Mouse (Mus musculus) kidney, embryonic 16.5 days (tissue): Measurements from ENCODE around the gene Ado. TPM values are rescaled to one million over a fixed set of nuclear protein-coding genes. Genes with fewer than 3 reads are reported as not detected.

ENCODE experiments used
- ATAC-seq: fragments of 200-750 bp; cut with Nextera tagmentation; 2 replicates; pipeline ENCODE4 v1.8.0; 2017; ENCODE audit warnings: moderate TSS enrichment; ENCODE audit not compliant: low FRiP score, low TSS enrichment
- H3K27ac ChIP-seq: fragments of 300-500 bp; sonication (generic); 2 replicates; pipeline ENCODE4 v1.5.1; 2014; ENCODE audit warnings: low read length
- H3K27me3 ChIP-seq: fragments of 300-500 bp; sonication (generic); 2 replicates; pipeline ENCODE4 v1.6.1; 2014; ENCODE audit warnings: low read length, control low read depth, mixed read lengths; ENCODE audit not compliant: insufficient read depth
- H3K36me3 ChIP-seq: fragments of 300-500 bp; sonication (generic); 2 replicates; pipeline ENCODE4 v1.6.1; 2014; ENCODE audit warnings: low read length, control low read depth, mixed read lengths; ENCODE audit not compliant: insufficient read depth
- H3K4me1 ChIP-seq: fragments of 300-500 bp; sonication (generic); 2 replicates; pipeline ENCODE4 v1.6.1; 2014; ENCODE audit warnings: low read length, control low read depth, mixed read lengths; ENCODE audit not compliant: insufficient read depth
- H3K4me2 ChIP-seq: fragments of 300-500 bp; sonication (generic); replicated peaks from 2 replicates; pipeline ENCODE4 v1.6.1; 2014; ENCODE audit warnings: low read depth, low read length
- H3K4me3 ChIP-seq: fragments of 300-500 bp; sonication (generic); 2 replicates; pipeline ENCODE4 v1.5.1; 2014; ENCODE audit warnings: mild to moderate bottlenecking, low read length
- H3K9ac ChIP-seq: fragments of 300-500 bp; sonication (generic); replicated peaks from 2 replicates; pipeline ENCODE4 v1.6.1; 2014; ENCODE audit warnings: low read length
- H3K9me3 ChIP-seq: fragments of 300-500 bp; sonication (generic); 2 replicates; pipeline ENCODE4 v1.6.1; 2016; ENCODE audit warnings: low read length, control low read depth
- whole genome bisulfite sequencing: fragments of 180-500 bp; shearing (Covaris S2); extraction: QIAGEN DNeasy Blood & Tissue Kit; methylation state at CpG from one replicate; pipeline ENCODE4 v1.1.7; 2014; 5-methylcytosine and 5-hydroxymethylcytosine counted together
- polyA plus RNA-seq: library from polyadenylated mRNA; unstranded; fragments of >200 nt; fragmentation: Nextera tagmentation; extraction: Ambion mirVana; gene quantifications from 2 replicates; pipeline ENCODE4 v1.2.1, GENCODE M21; 2015

The Ado gene
- 73.1 and 74.9 TPM in 2 replicates for polyA plus RNA-seq

DNA sequence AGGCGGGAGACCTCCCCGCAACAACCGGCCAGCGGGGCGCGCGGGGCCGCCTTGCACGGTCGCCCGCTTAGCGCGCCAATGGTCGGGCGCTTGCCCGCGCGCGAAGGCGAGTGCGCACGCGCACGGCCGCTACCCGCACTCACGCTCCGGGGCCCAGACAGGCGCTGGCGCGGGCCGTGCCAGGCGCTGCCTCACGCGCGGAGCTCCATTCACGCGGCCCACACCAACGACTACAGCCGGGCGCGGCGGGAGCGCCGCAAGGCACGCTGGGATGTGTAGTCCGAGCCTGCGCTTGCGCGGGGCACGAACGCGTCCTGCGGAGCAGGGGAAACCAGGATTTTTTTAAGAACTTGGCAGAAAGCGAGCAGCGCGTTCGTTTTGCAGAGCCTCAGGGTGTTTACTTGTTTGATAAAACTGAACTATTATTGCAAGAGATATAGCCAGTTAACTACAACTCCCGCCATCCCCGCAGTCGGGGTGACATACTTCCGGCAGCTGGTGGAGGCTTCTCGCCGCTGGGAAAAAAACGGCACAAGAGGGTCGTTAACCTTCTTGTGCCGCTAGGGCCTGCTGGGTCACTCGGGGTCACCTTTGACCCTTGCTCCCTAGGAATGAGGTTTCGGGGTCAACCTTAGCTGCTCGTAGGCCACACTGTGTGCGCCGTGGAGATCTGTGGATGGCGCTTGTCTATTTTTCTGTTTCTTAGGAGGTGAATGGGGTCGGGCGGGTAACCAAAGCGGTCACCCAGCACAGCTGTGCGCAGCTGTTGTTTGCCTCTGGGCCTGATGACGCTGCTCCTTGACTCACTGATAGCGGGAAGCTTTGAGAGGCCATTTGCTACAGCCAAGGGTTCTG is at the start of gene Ado:
TSS of gene Ado (minus strand) at position 79 of the 855 bp plus-strand sequence.
- under 1% methylated on average over 78 of the region's 79 CpGs for WGBS
- Histone ChIP-seq H3K27ac (peak within 1 kb of the TSS; percentile 97), H3K36me3 (peaks cover 5% of the 10 kb centered on the region; the same call in 1 of the 2 replicates), H3K9me3 (no peaks in the 10 kb centered on the region), H3K4me3 (peak within 1 kb of the TSS; percentile 75), H3K4me2 (peak within 1 kb of the TSS; percentile 94), H3K4me1 (peaks cover 29% of the 10 kb centered on the region), H3K27me3 (no peaks in the 10 kb centered on the region), H3K9ac (peak within 1 kb of the TSS; percentile 97)
- ATAC-seq, result peak; percentile 94

DNA sequence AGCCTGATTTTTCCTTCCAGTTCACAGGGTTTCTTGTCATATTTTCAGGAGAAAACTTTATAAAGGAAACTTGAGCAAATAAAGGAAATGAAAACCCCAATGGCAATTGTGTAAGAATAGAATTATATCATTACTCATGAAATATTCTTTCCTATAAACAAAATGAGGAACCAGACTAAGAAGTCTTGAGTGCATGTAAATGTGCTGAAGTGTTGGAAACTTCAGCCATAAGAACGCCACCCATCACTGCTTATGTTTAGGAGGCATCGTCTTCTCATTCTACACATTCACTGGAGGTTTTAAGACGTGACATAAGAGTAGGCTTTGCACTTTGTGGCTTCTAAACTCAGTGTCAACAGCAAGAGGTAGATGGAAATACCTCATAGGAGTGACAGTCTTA is 46.5 kb upstream of the Ado start:
- no peak overlapping the region for H3K27ac ChIP-seq
- ATAC-seq, result no peak

DNA sequence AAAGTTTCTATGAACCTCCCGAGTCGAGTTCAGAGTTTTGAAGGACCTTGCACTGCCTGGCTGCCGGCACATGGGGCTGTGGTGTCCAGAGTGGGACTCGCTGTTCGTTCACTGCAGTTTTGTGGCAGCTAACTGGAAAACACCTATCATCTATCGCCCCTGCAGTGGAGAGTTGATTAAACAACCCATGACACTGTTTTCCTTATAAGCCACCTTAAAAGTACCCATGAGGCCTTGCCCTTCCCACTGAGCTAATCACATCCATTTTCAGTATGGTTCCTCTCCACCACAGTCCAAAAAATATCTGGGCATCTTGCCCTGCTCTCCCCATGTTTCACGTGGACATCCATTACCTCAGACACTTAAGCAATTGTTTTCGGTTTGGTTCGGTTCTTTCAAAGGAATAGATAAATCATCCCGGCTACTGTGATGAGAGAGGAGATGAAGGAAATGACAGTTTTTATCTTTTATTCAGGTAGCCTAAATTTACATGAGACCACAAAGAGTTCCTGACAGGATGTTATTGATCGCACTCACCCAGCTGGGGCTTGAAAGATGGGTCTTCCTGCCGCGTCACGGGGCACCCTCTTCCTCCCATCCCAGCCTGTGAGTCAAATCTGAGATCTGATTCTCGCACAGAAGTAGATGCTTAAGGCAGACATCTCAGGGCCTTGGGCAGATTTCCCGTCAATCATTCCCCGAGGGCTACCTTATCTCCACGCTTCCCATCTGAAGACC is 37.3 kb upstream of the Ado start:
- H3K9ac ChIP-seq, result no peak overlapping the region
- no peaks in the 10 kb centered on the region for H3K9me3 ChIP-seq
- no peaks in the 10 kb centered on the region for H3K36me3 ChIP-seq
- no peak for ATAC-seq
- H3K4me2 ChIP-seq, result no peak overlapping the region
- no peaks in the 10 kb centered on the region for H3K27me3 ChIP-seq
- no peak overlapping the region for H3K4me3 ChIP-seq
- H3K4me1 ChIP-seq, result 0 out of 2 replicates have a peak, but pooled peaks cover 5% of the 10 kb centered on the region
- WGBS, result 84% methylated on average over 18 of the region's 18 CpGs
- no peak overlapping the region for H3K27ac ChIP-seq

More for the DNA sequence above, 46.5 kb upstream of the Ado start:
- Histone ChIP-seq H3K4me3 (no peak overlapping the region), H3K4me1 (no peaks in the 10 kb centered on the region), H3K9me3 (no peaks in the 10 kb centered on the region), H3K4me2 (no peak overlapping the region), H3K9ac (no peak overlapping the region), H3K27me3 (no peaks in the 10 kb centered on the region), H3K36me3 (no peaks in the 10 kb centered on the region)
- WGBS, result 84% methylated on average over 3 of the region's 3 CpGs

DNA sequence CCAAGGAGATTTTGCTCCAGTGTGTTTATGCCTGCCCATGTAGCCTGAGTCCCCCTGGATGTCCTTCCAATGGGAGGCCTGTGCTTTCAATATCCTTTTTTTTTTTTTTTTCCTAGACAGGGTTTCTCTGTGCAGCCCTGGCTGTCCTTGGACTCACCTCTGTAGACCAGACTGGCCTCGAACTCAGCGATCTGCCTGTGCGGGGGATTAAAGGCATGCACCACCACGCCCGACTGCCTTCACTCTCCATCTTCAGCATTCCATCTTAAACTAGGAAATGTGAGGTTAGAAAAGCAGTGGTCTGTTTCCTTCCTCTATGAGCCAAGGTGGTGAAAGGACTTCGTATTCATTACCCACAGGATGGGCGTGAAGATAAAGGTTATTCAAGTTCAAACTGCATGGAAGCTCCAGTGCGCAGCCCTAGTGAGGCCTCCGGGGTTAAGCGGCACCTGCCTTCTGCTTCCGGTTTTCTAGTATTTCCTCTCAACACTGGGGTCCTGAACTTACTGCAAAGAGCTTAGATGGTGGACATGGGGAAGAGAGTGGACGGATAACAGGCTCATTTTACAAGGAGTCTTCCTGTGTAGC is 33.0 kb upstream of the Ado start:
- Histone ChIP-seq H3K27ac (no peak overlapping the region), H3K4me3 (no peak overlapping the region), H3K9ac (no peak overlapping the region), H3K4me2 (no peak overlapping the region), H3K36me3 (no peaks in the 10 kb centered on the region), H3K9me3 (no peaks in the 10 kb centered on the region), H3K4me1 (0 out of 2 replicates have a peak, but pooled peaks cover 5% of the 10 kb centered on the region), H3K27me3 (no peaks in the 10 kb centered on the region)
- 40% methylated on average over 12 of the region's 12 CpGs for WGBS
- peak; percentile 56; the same call in 1 of the 2 replicates for ATAC-seq

DNA sequence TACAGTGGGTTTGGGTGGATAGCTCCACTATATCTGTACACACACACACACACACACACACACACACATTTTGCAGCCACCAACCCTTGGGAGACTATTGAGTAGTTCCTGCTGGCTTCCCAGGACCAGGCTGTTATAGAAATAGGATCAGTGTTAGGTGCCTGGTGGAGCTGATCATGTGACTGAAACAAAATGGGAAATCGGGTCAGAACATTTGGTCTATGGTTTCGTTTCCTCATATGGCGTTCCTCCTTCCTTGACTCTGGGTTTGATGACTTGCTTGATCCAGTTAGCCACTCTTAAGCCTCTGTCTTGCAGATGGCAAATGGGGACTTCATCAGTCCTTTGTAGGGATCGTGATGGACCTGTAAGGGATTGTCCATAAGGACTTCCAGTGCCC is 31.1 kb upstream of the Ado start:
- no peaks in the 10 kb centered on the region for H3K27me3 ChIP-seq
- WGBS, result 90% methylated on average over 4 of the region's 4 CpGs
- ATAC-seq, result no peak
- H3K4me3 ChIP-seq, result no peak overlapping the region
- no peak overlapping the region for H3K9ac ChIP-seq
- H3K4me2 ChIP-seq, result no peak overlapping the region
- no peaks in the 10 kb centered on the region for H3K9me3 ChIP-seq
- 0 out of 2 replicates have a peak, but pooled peaks cover 5% of the 10 kb centered on the region for H3K4me1 ChIP-seq
- no peak overlapping the region for H3K27ac ChIP-seq
- H3K36me3 ChIP-seq, result no peaks in the 10 kb centered on the region

DNA sequence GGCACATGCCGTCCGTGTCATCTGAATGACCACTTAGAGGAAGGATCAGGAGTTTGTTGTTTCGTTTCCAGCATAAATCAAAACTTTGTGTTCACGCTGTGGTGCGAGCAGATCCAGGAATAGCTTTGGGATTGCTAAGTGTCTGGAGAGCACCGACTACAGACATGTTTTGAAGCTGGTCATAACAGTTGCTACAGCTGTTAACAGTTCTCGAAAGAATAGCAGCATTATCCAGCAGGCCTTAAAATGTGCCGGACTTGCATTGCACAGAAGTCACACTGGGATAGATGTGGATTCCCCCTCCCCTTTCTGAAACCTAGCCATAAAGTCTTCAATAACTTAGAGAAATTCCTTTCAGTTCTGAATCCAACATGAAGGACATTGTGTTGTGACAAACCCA is 24.6 kb upstream of the Ado start:
- 54% methylated on average over 8 of the region's 8 CpGs for WGBS
- no peaks in the 10 kb centered on the region for H3K9me3 ChIP-seq
- no peak for ATAC-seq

DNA sequence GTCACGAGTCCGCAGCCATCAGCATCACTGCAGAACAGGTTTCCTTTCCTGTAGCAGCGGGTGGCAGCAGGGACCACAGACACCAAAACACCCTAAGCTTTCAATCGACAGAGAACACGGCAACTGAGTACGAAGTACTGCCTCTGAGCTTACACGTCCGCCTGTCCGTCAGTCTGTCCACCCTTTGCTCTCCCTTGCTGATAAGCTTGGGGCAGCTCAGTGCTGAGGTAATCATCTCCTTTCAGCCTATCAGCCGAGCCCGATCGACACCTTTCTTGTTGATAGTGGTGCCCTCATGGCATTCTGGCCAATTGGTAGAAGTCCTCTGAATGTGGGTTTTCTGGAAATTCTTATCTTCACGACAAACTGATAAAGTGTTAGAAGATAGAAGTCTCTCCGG is 22.7 kb upstream of the Ado start:
- WGBS, result 92% methylated on average over 14 of the region's 14 CpGs
- no peak overlapping the region for H3K4me2 ChIP-seq
- H3K9ac ChIP-seq, result no peak overlapping the region
- no peak for ATAC-seq
- no peaks in the 10 kb centered on the region for H3K27me3 ChIP-seq
- no peaks in the 10 kb centered on the region for H3K9me3 ChIP-seq
- no peaks in the 10 kb centered on the region for H3K36me3 ChIP-seq
- H3K27ac ChIP-seq, result no peak overlapping the region
- H3K4me3 ChIP-seq, result no peak overlapping the region
- H3K4me1 ChIP-seq, result no peaks in the 10 kb centered on the region

More for the DNA sequence above, 24.6 kb upstream of the Ado start:
- H3K9ac ChIP-seq, result no peak overlapping the region
- H3K27me3 ChIP-seq, result no peaks in the 10 kb centered on the region
- H3K4me3 ChIP-seq, result no peak overlapping the region
- no peak overlapping the region for H3K4me2 ChIP-seq
- no peaks in the 10 kb centered on the region for H3K4me1 ChIP-seq
- H3K27ac ChIP-seq, result no peak overlapping the region
- H3K36me3 ChIP-seq, result no peaks in the 10 kb centered on the region

DNA sequence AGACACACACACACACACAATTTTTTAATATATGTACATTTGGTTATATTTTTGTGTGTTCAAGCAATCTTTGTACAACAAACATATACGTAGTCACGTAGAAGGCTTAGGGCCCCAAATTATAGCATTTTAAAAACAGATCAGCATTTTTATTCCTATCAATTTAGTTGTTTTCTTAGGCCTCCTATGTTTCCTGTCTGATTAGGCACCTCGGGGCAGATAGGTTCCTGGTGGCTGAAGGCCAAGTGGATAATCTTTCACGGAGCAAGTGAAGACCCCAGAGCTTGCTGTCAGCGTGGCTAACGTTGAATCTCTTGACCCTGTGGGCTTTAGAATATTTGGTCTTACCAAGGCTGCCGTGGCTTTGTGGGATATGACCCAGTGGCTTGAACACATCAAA is 20.8 kb upstream of the Ado start:
- H3K36me3 ChIP-seq, result no peaks in the 10 kb centered on the region
- WGBS, result 57% methylated on average over 7 of the region's 7 CpGs

DNA sequence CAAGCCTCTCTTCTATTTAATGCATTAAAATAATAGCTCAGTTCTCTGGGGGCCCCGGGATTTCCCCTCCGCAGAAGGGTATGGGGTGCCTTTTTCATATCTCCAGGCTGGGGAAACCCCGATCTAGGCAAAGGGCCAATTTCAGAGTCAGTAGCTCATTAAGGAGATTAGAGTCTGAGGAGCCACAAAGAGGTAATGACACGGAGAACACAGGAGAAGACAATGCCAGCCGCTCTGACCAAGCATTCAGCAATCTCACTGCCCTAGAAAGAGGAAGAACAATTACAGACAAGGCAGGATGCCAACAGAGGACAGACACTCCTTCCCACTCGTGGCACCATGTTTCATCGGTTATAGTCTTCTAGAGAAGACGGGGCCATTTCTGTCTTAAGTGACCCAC is 17.3 kb upstream of the Ado start:
- WGBS, result 75% methylated on average over 8 of the region's 8 CpGs
- H3K36me3 ChIP-seq, result no peaks in the 10 kb centered on the region
- no peak overlapping the region for H3K27ac ChIP-seq
- no peak overlapping the region for H3K4me3 ChIP-seq
- no peaks in the 10 kb centered on the region for H3K4me1 ChIP-seq
- no peaks in the 10 kb centered on the region for H3K9me3 ChIP-seq
- ATAC-seq, result no peak
- no peak overlapping the region for H3K4me2 ChIP-seq
- H3K27me3 ChIP-seq, result no peaks in the 10 kb centered on the region
- no peak overlapping the region for H3K9ac ChIP-seq

More for the DNA sequence above, 20.8 kb upstream of the Ado start:
- Histone ChIP-seq H3K27ac (no peak overlapping the region), H3K4me1 (no peaks in the 10 kb centered on the region), H3K9ac (no peak overlapping the region), H3K9me3 (no peaks in the 10 kb centered on the region), H3K27me3 (no peaks in the 10 kb centered on the region), H3K4me2 (no peak overlapping the region), H3K4me3 (no peak overlapping the region)
- ATAC-seq, result no peak
